Mouse (Mus musculus): Measurements from ENCODE around the gene Ptprd.

DNA sequence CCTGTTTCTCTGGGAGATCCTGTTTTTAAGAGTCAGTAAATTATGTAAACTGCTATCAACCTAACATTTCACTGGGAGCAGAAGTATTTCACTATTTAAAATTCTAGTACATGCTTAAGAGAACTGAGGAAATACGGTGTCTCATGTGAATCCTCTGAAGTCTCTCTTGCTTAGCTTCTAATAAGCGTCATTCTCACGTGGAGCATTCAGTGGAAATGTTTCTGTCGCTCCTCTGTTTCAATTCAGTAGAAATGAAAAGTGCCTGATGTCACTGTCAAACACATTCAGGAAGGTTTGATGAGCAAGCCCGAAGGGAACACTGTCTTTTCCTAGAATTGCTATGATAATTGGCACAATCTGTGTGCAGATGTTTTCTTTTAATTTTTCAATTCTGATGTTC, 350.5 kb downstream of the Ptprd start:
- TF ChIP-seq CTCF (IDR thresholded peaks at IDR 0.05) (no peak), EP300 (IDR thresholded peaks at IDR 0.05) (no peak)

Measured in lung, postnatal 0 days (tissue).